Mouse (Mus musculus) monocyte, adult 5-6 weeks (primary cell): Measurements from ENCODE around the gene Setd4. TPM values are rescaled to one million over a fixed set of nuclear protein-coding genes. Genes with fewer than 3 reads are reported as not detected.

ENCODE experiments used
- ATAC-seq: fragments of 153-309, 156-312 bp; replicated peaks from 2 replicates; pipeline ENCODE4 v1.8.0; 2017; ENCODE audit warnings: mild to moderate bottlenecking; ENCODE audit not compliant: low TSS enrichment, insufficient number of reproducible peaks, severe bottlenecking, poor library complexity, low FRiP score
- total RNA-seq: library from RNA; stranded (forward); fragments of 200-1000, 200-491, 200-594 nt; gene quantifications from 3 replicates; pipeline ENCODE4 v1.2.3, GENCODE M21; 2017

Setd4 gene
- total RNA-seq, 1 experiment from 2014 or later = 13.7 TPM

DNA sequence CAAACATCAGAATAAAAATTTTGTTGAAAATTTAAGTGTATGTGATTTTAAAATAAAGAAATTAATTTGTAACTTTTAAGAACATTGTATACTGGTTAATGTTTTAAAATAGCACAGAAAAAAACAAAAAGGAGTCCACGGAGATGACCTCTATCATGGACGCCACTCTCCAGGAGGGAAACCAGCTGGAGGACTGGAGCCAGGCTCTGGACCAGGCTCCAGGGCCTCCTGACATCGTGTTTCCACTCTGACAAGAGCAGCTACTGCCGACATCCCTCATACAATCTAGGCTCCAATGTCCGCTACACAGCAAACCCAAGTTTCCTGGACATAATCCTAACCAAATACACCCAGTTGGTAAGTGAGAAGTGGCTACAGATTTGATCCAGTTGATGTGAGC is 8.1 kb downstream of the Setd4 start:
- ATAC-seq = no peak

DNA sequence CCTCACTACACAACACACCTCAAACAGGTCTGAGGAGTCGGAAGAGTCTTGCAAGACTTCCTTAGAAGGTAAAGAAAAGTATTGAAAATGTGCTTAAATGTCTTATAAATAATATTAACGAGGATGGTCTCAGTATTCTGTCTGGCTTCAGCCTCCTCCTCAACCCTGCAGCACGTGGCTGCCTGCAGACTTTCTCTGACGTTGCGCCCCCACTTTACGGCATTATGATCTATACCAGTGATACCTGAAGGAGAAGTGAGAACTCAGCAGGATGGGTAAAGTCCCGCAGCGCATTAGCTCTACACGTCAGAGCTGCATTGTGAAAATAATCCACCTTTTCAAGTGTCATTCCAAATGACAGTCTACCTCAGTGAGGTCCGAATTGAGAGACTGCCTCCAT is 9.4 kb downstream of the Setd4 start:
- no peak for ATAC-seq

DNA sequence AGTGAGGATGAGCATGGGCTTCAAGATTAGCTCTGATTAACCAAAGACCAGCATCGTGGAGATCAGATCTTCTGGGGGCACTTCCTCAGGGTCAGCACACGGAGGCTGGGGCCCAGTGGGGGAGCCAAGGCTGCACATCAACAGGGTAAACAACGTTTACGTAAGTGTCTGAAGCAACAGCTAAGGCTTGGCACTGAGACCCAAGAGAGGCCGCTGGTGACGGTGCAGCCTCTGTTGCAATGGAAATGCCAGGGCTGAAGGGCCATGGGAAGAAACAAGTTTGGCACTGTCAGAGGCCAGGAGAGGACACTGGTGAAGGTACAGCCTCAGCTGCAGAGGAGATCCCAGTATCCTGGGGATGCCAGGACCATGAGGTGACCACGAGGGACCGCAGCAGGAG is 10.5 kb downstream of the Setd4 start:
- no peak for ATAC-seq

DNA sequence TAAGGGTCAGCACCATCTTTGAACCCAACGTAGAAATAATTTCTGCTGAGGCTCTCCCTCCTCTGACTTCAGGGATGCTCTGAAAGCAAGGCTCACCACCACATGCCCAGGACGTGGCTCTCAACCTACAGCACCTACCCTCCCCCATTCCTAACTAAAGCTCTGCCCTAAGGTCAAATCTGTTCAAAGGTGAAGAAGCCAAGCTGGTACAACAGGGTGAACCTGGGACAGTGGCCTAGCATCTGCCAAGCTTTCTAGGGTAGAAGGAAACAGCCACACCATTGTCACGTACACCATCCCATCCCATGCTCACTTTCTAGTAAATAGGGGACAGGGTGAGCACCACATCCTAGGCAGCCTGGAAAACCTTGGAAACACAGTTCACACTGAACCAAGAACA is 11.2 kb downstream of the Setd4 start:
- ATAC-seq = no peak

DNA sequence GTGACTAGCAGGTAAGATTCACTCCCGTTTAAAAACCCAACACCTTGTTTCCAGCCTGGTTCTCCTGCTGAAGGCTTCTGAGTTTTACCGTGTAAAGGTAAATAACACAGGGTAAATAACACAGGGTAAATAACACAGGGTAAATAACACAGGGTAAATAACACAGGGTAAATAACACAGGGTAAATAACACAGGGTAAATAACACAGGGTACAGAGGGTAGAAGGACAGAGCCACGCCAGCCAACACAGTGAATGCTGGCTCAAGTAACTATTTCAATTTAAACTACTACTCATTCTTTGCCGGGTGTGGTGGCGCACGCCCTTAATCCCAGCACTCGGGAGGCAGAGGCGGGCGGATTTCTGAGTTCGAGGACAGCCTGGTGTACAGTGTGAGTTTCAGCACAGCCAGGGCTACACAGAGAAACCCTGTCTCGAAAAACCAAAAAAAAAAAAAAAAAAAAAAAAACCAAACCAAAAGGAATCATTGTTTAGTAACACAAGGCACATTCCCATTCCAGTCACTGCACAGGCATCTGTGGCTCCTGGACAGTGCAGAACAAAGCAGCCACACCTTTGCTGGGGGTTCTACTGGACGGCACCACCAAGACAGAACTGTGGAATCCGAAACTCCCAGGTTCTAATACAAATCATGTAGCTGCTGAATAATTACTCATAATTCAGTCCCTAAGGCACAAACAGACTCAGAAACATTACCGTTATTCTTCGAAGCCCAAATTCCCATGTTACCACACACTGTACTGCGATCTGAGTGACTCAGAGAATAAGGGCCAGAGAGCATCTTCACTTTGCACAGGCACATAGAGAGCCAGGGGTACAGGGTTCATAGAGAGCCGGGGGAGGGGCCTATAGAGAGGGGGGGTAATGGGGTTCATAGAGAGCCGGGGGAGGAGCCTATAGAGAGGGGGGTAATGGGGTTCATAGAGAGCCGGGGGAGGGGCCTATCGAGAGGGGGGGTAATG is 12.1 kb downstream of the Setd4 start:
- ATAC-seq = no peak

DNA sequence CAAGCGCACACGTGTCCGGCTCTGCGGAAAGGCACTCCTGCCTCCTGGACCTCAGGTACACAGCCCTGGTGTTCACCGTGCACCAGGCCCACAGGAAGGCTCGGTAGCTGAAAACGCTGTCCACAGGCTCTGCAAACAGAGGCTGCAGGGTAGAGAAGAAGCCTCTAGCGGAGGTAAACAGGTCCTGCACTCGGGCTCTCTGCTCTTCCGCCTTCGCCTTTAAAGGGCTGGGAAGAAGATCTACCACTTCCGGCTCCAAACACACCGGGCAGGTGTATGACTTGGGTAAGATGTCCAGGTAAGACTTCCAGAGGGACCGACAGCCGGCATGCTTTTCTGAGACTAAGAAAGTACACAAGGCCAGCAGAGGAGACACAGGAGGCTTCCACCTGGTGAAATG is 12.9 kb downstream of the Setd4 start:
- ATAC-seq = no peak

DNA sequence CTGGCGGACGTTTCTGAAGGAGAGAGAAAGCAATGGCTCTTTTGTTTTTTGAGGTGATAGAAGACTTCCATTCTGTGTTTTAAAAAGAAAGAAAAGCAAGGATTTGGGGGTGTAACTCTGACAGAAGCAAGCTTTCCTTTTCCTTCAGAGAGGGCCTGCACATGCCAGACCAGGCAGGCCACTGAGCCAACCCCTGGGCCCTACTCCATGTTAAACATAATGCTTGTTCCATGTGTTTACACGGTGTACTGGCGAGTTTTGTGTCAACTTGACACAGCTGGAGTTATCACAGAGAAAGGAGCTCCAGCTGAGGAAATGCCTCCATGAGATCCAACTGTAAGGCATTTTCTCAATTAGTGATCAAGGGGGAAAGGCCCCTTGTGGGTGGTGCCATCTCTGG is 15.6 kb downstream of the Setd4 start:
- no peak for ATAC-seq

DNA sequence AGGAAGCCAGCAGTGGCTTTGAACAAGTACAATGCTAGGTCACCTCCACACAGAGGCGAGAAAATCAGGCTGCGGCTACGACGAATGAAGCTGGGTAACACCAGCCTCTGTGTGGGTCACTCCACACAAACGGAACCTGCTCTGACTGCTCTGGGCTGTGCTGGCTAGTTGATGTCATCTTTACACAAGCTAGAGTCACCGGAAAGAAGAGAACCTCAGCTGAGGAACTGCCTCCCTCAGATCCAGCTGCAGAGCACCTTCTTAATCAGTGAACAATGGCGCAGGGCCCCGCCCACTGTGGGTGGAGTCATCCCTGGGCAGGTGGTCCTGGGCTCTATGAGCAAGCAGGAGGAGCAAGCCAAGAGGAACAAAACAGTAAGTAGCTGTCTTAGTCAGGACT is 17.5 kb downstream of the Setd4 start:
- peak; percentile 59 for ATAC-seq

DNA sequence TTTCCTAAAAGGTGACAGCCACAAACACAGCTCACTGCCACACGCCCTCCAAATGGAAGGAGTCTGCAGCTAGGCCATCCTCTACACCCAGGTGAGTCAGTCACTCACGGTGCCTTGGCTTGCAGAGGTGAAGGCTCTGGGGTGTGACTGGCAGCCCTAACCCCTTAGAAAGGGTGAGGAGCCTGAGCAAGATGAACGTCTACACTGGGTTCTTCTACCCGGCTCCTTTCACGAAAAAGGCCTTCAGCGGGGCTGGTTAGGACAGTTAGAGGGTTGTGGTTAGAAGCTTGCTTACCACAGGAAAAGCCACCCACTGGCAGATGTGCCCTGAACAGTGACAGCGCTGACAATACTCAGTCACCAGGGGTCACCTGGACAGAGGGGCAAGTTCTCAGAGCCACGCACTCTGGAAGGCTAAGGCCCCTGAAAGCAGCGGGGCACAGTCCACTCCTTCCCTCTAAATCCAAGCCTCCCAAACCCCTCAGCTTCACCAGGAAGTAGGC is 18.1 kb downstream of the Setd4 start:
- ATAC-seq = peak; percentile 36; the same call in 1 of the 2 replicates

DNA sequence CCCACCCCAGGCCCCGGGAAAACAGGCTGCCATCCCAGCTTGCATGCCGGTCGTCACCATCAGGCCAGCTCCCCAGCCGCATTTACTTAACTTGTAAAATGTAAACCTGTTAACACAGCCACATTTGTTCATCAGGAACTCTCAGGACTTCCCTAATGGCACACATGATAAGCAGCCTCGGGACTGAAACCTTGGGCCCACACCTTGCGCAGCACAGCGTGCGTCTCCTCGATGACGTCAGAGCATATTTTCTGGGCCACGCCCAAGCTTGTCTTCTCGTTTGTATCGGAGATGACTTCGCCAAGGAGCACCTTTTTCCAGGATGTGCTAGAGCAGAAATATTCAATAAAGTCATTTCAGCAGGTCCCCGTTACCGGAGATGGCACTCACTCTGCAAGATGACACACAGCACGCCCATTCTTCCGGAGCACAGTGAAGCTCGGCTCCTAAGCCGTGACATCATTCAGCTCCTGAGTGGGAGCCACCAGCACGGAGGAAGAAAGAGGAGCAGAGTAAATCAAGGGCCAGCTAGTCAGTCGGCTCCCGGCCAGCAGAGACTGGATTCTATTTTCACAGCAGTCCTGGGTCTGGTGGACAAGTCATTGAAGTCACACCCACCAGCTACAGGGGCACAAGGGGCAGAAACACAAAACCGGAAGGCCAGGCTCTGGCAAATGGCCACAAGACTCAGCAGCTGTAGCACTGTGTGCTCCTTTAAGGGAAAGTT is 18.7 kb downstream of the Setd4 start:
- ATAC-seq = no peak

DNA sequence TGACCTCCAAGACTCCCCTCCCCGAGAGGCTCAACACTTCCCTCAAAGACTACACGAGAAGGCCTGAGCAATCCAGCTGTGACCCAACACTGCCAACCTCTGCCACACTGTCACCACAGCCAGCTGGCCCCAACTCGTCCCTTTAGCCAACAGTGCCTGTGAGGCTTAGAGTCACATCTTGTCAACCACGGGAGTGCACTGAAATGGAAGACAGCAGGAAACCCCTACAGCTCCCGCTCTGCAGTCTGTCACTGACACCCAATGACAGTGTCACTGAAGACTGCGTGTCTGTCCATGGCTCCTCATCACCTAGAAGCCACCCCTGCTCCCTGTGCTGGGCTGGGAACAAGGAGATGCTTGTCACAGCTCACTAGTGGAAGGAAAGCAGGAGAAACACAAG is 22.7 kb downstream of the Setd4 start:
- no peak for ATAC-seq

DNA sequence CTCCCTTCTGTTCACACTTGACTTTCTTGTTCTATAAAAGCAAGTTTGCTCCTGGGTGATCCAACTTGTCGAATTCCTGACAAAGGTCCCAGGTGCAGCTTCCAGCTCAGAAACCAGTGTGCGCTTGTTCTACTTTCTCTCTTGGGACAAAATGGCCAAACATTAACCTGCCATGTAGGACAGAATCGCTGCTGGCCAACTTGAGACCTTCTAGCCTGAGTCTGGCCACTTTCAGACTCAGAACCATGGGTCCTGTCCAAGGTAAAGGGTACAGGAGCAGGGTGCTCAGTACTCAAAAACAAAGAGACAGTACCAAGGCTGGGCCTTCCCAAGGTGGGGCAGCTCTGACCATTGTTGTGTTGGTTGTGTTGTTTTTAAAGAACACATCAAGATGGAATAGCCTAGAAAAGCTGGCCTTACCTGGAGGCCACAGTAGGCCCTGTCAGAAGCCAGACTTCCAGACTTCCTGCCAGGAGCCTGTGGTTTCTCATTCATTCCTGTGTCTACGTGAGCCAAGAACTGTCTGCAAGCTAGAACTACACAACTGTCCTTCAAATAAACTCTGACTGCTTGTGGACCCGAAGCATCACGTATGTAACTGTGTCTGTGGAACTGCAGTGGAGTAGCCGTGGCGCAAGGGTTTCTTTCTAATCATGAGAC is 25.4 kb downstream of the Setd4 start:
- no peak for ATAC-seq

DNA sequence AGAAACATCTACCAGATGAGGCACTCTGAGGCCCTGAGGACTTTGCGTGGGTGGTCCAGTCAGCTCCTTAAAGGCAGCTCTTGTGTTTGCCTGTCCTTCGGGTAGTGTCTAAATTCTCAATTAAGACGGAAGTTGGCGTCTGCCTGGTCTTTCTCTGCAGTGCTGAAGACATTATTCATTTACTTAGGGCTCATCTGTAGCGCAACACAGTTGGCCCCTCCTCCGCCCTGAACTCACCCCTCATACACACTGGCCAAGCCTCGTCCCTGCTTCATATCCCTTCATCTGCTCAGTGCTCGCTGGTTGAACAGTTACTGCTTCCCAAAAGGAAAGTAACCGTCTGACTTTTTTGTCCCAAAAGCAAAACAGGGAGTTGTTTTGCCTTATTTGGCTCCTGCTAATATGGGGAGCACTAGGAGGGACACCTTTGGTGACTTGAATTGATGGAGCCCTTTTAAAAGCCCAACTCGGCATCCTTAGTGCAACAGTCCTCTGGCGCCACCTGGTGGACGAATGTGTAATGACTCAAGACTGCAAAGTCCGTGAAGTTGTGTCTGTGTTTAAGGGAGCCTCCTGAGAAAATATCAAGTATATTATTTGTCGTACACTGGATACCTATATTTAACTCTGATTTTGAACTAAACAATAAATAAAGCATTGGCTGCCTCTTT is 27.3 kb downstream of the Setd4 start:
- peak; percentile 57 for ATAC-seq

DNA sequence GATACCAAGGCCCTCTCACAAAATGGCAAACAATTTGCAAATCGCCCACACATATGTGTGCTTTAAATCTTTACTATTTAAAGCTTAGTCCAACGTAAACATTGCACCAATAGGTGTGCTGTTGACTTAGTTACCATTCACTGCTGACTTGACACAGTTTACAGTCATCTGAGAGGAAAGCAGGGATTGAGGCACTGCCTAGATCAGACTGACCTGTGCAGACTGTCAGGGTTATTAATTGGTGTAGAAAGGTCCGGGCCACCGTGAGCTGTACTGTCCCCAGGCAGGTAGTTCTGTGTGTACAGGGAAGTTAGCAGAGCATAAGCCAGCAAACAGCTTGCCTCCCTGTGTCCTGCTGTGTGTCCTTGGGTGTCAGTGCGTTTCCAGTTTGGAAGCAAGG is 28.3 kb downstream of the Setd4 start:
- ATAC-seq = no peak

DNA sequence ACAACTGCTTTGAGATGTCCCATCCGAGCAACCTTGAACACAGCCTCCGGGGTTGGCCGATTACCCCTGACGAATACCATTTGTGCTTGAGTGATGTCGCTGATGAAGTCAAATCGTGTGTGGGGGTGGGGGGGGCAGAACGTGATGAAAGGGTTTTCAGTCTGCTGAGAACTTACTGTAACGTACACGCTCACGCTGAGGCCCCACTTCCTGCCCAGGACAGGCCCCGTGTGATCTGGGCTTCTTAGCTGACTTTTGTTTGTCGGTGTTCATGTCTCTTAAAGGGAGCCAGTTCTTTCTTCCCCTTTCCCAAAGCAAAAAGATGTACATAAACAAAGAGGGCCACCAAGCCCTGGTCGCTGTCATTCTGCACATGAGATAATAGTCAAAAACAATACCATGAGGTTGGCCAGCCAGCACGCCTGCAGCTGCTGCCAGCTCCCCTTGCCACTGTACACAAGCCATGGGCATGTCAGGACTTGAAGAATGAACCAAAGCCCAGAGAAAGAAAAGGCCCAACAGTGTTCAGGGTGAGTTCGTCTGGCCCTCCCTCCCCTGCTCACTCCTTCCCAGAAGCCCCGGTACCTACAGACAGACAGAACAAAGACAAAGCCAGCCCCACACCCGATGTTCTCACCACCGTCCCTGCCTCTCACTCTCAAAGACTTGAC is 29.2 kb downstream of the Setd4 start:
- no peak for ATAC-seq

DNA sequence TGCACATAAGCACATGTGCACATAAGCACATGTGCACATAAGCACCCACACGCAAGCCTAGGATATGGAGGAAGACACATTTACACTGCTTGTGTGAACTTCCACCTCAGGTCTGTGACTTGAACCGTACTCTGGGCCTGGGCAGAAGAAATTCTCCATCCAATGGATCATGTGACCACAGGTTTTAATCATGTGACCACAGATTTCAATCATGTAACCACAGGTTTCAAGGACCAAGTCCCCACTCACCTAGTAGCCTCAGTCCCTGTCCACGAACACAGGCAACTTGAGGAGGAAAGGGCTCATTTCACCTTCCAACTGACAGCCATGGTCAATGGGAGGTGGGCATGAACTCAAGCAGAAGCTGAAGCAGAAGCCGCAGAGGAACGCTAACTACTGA is 30.4 kb downstream of the Setd4 start:
- ATAC-seq = no peak

DNA sequence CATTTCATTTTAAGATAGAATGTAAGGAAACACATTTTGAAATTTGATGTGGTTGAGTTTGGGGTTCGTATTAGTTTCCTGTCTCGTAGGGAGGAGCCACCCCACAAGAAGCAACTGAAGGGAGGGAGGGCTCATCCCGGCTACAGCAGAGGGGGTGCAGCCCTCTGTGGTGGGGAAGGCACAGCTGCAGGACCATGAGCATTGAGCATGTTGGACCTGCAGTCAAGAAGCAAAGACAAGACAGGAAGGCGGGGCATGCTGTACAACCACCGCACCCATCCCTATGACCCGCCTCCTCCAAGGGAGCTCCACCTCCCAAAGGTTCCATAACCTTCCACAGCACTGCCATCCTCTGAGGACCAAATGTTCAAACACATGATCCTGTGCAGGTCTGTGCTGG is 31.5 kb downstream of the Setd4 start:
- 0 out of 2 replicates have a peak, but pooled peaks have one; percentile 29 for ATAC-seq

DNA sequence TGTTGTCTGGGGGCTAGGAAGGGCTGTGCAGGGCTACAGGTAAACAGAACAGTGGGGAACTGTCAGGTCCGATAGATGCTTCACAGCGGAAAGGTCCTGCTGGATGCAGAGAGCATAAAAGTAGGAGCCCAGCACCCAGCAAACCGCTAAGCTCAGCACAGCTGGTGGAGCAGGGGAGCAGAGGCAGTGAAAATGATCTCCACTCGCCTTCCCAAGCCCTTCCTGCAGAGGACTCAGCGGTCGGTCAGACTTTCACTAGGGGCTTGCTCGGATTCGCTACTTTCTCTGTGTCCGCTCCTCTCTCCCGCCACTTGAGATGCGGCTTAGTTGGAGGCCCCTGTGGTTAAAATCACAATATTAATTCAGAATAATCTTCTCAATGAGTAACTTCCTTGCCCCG is 45.4 kb downstream of the Setd4 start:
- ATAC-seq = no peak
